Mouse (Mus musculus) heart, embryonic 16.5 days (tissue): Measurements from ENCODE around the gene 5730596B20Rik. TPM values are rescaled to one million over a fixed set of nuclear protein-coding genes. Genes with fewer than 3 reads are reported as not detected.

Experiments used
- ATAC-seq: fragments of 200-750 bp; cut with Nextera tagmentation; replicated peaks from 2 replicates; pipeline ENCODE4 v1.8.0; 2017; ENCODE audit warnings: moderate number of reproducible peaks; ENCODE audit not compliant: insufficient read depth, low FRiP score; ENCODE audit errors: extremely low read depth
- H3K27ac ChIP-seq: fragments of 300-500 bp; sonication (generic); 2 replicates; pipeline ENCODE4 v1.5.1; 2014; ENCODE audit warnings: mild to moderate bottlenecking, low read length, control low read depth, moderate library complexity
- H3K27me3 ChIP-seq: fragments of 300-500 bp; sonication (generic); 2 replicates; pipeline ENCODE4 v1.6.1; 2014; ENCODE audit warnings: low read length, mixed read lengths; ENCODE audit not compliant: control insufficient read depth, insufficient read depth
- H3K36me3 ChIP-seq: fragments of 300-500 bp; sonication (generic); 2 replicates; pipeline ENCODE4 v1.6.1; 2014; ENCODE audit not compliant: control insufficient read depth, insufficient read depth
- H3K4me1 ChIP-seq: fragments of 300-500 bp; sonication (generic); 2 replicates; pipeline ENCODE4 v1.6.1; 2014; ENCODE audit warnings: low read length, mixed read lengths; ENCODE audit not compliant: control insufficient read depth, insufficient read depth
- H3K4me2 ChIP-seq: fragments of 300-500 bp; sonication (generic); 2 replicates; pipeline ENCODE4 v1.6.1; 2014; ENCODE audit warnings: low read depth, mild to moderate bottlenecking, control low read depth, low read length
- H3K4me3 ChIP-seq: fragments of 300-500 bp; sonication (generic); 2 replicates; pipeline ENCODE4 v1.5.1; 2014; ENCODE audit warnings: mild to moderate bottlenecking, control low read depth, low read length
- H3K9ac ChIP-seq: fragments of 300-500 bp; sonication (generic); 2 replicates; pipeline ENCODE4 v1.6.1; 2014; ENCODE audit warnings: low read length, control low read depth
- H3K9me3 ChIP-seq: fragments of 300-500 bp; sonication (generic); replicated peaks from 2 replicates; pipeline ENCODE4 v1.6.1; 2016; ENCODE audit warnings: low read length; ENCODE audit not compliant: control insufficient read depth
- WGBS: fragments of 180-500 bp; shearing (Covaris S2); extraction: QIAGEN DNeasy Blood & Tissue Kit; methylation state at CpG from one replicate; pipeline ENCODE4 v1.1.7; 2014; 5-methylcytosine and 5-hydroxymethylcytosine counted together
- polyA plus RNA-seq: library from polyadenylated mRNA; unstranded; fragments of >200 nt; fragmentation: Nextera tagmentation; extraction: Ambion mirVana; gene quantifications from 2 replicates; pipeline ENCODE4 v1.2.1, GENCODE M21; 2015

5730596B20Rik gene
- polyA plus RNA-seq, 1 experiment from 2014 or later: 0.13 TPM

DNA sequence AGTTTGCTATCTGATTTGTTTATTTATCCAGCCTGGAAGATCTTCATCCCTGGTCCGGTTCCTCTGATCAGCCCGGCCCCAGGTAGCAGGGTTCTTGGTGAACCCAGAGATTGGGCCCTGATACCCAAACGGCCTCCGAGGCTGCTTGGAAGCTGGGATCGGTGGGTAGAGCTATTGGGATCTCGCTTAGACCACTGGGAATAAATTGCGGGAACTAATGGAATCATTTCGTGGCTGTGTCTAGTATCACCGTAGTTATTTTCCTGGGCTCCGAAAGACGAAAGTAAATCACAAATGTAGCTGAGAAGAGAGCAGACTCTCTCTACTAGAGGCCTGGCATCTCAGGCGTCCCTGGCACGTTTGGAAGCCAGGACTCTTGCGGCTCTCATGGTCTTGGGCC is 27.9 kb downstream of the 5730596B20Rik start:
- H3K27me3 ChIP-seq: peaks cover 81% of the 10 kb centered on the region
- ATAC-seq: no peak
- 16% methylated on average over 14 of the region's 14 CpGs for WGBS
- H3K36me3 ChIP-seq: no peaks in the 10 kb centered on the region
- H3K4me3 ChIP-seq: no peak overlapping the region
- no peak overlapping the region for H3K4me2 ChIP-seq
- H3K9ac ChIP-seq: no peak overlapping the region
- no peak overlapping the region for H3K27ac ChIP-seq
- no peaks in the 10 kb centered on the region for H3K9me3 ChIP-seq
- H3K4me1 ChIP-seq: peaks cover 3% of the 10 kb centered on the region; the same call in 1 of the 2 replicates

DNA sequence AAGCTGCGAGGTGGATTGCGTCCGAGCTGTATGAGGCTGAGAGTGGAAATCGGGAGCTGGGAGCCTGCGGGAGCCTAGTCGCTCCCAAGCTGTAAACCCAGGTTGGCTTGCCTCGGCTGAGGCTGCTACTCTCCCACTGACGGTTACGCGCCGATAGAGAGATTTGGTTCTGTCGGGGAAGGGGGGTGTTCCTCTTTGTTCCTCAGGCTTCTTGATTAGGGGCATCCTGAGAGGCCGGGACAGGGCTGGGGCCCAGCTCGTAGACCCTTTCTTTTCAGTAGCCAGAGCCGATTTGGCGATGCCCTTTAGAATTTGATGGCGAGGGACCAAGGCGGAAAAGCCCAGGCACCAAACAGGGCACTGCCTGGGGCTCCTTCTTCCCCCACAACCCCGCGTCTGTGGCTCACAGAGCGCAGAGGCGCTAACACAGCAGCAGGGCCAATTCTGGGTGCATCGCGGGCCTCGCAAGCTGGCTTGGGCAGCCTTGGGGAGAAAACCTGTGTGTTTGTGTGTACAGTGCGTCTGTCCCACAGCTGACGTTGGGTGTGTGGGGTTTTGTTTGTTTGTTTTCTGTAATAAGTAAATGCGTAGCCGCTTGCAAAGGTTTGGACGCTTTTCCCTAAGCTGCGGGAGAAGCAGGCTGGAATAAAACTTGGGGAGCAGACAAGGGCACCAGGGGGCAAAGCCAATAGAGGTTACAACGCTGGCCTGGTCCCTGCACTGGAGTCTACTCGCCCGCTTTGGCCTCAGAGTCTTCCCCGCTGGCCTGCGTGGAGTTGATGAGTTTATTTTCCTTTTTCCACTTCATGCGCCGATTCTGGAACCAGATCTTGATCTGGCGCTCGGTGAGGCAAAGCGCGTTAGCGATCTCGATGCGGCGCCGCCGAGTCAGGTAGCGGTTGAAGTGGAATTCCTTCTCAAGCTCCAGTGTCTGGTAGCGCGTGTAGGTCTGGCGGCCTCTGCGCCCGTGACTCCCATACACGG is 28.6 kb downstream of the 5730596B20Rik start:
- Histone ChIP-seq H3K27ac (no peak overlapping the region), H3K4me3 (peak overlapping the region; percentile 5; the same call in 1 of the 2 replicates), H3K36me3 (no peaks in the 10 kb centered on the region), H3K27me3 (peaks cover 80% of the 10 kb centered on the region), H3K9ac (no peak overlapping the region), H3K4me2 (no peak overlapping the region), H3K4me1 (peaks cover 3% of the 10 kb centered on the region; the same call in 1 of the 2 replicates), H3K9me3 (no peaks in the 10 kb centered on the region)
- no peak for ATAC-seq
- 10% methylated on average over 55 of the region's 55 CpGs for WGBS

GRCm38 (mm10) chr6:52206882-52207683 is 29.8 kb downstream of the 5730596B20Rik start:
- Histone ChIP-seq H3K27me3 (peaks cover 82% of the 10 kb centered on the region), H3K36me3 (no peaks in the 10 kb centered on the region), H3K4me1 (peaks cover 3% of the 10 kb centered on the region; the same call in 1 of the 2 replicates), H3K27ac (no peak overlapping the region), H3K4me3 (no peak overlapping the region), H3K9me3 (no peaks in the 10 kb centered on the region), H3K4me2 (no peak overlapping the region), H3K9ac (no peak overlapping the region)
- WGBS: 18% methylated on average over 4 of the region's 4 CpGs
- no peak for ATAC-seq

DNA sequence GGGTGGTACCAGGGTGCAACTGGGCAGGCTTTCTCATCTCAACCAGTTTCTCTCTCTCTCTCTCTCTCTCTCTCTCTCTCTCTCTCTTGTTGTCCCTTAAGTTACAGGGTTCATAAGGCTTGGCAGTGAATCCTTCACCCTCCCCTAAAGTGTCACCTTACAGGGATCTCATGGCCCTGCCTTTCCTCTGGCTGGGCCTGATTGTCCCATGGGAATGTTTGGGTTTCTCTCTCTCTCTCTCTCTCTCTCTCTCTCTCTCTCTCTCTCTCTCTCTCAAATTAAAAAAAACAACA is 30.3 kb downstream of the 5730596B20Rik start:
- Histone ChIP-seq H3K27me3 (peaks cover 84% of the 10 kb centered on the region), H3K4me1 (peaks cover 3% of the 10 kb centered on the region; the same call in 1 of the 2 replicates), H3K27ac (no peak overlapping the region), H3K36me3 (no peaks in the 10 kb centered on the region), H3K4me2 (no peak overlapping the region), H3K4me3 (no peak overlapping the region), H3K9ac (no peak overlapping the region), H3K9me3 (no peaks in the 10 kb centered on the region)
- ATAC-seq: no peak

GRCm38 (mm10) chr6:52208072-52208867 is 31.0 kb downstream of the 5730596B20Rik start, which contains the start of gene Hoxa6:
TSS of gene Hoxa6 (minus strand) at chr6:52208722.
- H3K27ac ChIP-seq: no peak within 1 kb of the TSS
- WGBS: 4% methylated on average over 47 of the region's 47 CpGs

GRCm38 (mm10) chr6:52208868-52209684 is 31.8 kb downstream of the 5730596B20Rik start:
- Histone ChIP-seq H3K9ac (no peak overlapping the region), H3K4me1 (peaks cover 5% of the 10 kb centered on the region), H3K27ac (no peak overlapping the region), H3K27me3 (peaks cover 95% of the 10 kb centered on the region), H3K36me3 (no peaks in the 10 kb centered on the region), H3K4me2 (peak overlapping the region; percentile 54), H3K4me3 (peak overlapping the region; percentile 28), H3K9me3 (no peaks in the 10 kb centered on the region)
- 15% methylated on average over 18 of the region's 18 CpGs for WGBS
- no peak for ATAC-seq

More at GRCm38 (mm10) chr6:52208072-52208867, 31.0 kb downstream of the 5730596B20Rik start, which contains the start of gene Hoxa6:
- H3K4me1 ChIP-seq: peaks cover 7% of the 10 kb centered on the region; the same call in 1 of the 2 replicates
- no peaks in the 10 kb centered on the region for H3K9me3 ChIP-seq
- ATAC-seq: no peak
- no peaks in the 10 kb centered on the region for H3K36me3 ChIP-seq
- peak within 1 kb of the TSS; percentile 28 for H3K4me3 ChIP-seq
- H3K27me3 ChIP-seq: peaks cover 87% of the 10 kb centered on the region
- no peak within 1 kb of the TSS for H3K9ac ChIP-seq
- H3K4me2 ChIP-seq: peak within 1 kb of the TSS; percentile 54

DNA sequence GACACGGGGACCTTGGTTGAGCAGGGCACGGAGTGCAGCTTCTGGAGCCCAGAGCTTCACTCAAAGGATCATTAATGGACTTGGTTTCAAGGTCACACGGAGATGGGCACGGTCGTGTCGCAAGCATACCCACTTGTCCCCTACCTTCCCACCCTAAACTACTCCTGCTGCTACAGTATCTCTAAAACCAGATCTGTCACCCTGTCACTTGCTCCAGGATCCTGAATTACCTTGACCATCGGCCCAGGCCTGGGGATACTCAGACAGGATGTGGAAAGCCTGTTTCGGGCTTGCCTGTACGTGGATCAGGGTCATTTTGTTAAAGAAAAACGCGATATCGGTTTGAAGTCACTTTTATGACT is 32.4 kb downstream of the 5730596B20Rik start:
- Histone ChIP-seq H3K9ac (no peak overlapping the region), H3K4me1 (peaks cover 4% of the 10 kb centered on the region), H3K4me3 (no peak overlapping the region), H3K27ac (no peak overlapping the region), H3K27me3 (peaks cover 95% of the 10 kb centered on the region), H3K36me3 (no peaks in the 10 kb centered on the region), H3K4me2 (no peak overlapping the region), H3K9me3 (no peaks in the 10 kb centered on the region)
- no peak for ATAC-seq
- 16% methylated on average over 12 of the region's 12 CpGs for WGBS
